Mouse (Mus musculus) kidney, adult 8-10 months (tissue): ENCODE measurements around the gene Polr2l.

Experiments
- DNase-seq, 2 experiments: peaks; one replicate each; pipeline ENCODE4 v3.0.0; 2022

The Polr2l gene

DNA sequence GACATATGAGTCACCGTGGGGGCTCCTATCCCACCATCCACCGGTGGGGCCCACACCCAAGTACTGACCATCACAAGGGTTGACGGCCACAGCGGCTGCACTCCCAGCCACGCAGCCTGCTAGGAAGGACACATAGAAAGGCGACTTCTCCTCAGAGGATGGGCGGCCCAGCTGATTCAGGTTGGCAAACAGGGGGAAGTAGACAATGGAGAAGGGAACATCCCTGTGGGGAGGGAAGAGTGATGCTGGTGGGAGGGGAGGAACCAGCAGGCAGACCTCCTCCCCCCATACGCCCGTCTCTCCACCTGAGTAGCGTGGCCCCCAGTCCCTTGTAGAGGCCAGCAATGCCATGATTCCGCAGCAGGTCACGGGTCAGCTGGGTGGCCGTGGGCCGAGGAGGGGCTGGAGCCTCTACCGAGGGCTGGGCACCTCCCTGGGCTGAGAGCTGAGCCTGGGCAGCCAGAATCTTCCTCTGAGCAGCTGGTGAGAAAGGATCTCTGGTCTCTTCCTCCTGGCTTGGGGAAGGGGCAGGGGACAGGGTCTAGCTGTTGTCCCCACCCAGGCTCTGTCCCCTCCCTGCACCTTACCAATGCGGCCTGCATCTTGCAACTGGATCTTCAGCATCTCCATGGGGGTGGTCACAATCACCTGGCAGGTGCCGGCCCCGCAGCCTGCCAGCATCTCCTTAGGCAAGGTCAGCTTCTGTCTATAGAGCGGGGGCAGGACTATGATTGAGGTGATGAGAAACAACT lies 43.3 kb downstream of the Polr2l start:
- DNase-seq = no peak

DNA sequence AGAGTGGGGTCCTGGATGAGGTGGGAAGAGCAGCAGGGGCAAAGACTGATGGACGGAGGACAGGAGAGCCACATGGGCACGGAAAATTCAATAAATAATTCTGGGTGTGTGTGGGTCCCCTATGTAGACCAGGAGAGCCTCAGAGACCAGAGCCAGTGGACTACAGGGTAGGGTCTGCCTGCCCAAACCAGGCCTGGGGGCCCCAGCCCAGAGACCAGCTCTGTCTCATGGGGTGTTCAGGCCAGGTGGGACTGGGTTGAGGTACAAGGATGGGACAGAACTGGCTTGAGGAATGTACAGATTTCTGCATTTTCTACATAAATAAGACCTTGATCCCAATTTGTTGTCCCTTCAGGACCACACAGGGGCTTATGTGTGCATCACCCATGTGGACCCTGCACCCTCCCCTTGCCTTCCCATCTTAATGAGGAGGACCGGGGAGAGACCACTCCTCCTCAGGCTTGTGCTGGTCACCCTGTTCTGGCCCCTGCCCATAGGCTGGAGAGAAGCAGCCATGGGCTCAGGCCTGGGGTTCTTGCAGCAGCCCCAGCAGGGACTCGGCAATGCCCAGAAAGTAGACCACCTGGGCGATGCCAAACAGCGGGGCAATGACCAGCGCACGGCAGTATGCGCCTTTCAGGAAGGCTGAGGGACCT lies 44.2 kb downstream of the Polr2l start:
- DNase-seq = no peak

DNA sequence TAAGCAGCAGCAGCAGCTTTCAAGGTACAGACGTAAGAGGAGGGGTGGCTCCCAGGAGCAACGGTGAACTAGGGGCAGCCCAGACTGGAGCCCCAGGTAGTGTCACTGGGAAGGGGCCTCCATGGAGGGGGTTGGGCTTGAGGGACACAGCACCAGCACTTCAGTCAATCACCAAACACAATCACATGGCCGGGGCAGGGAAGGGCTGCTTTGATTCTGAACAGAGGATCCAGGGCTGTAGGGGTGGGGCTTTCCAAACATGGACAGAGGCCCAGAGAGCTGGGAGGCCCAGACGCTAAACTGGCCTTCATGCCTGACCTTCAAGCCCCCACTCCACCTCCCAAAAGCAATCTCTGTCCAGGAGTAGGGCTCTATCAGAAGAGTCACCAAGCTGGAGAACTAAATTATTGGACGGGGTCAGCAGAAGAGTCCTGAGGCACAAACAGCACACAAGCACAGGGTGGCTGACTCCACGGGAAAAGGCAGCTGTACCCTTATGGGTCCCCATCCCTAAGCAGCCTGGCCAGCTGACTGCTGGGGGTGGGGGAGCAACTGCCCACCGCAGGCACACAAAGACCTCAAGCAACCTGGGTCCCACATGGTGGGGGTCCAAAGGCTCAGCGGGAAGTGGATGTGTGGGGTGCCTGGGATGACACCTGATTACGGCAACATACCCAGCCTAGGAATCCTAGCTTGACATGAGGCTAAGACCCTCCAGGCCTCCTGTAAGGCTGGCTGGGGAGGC lies 44.9 kb downstream of the Polr2l start:
- no peak for DNase-seq

DNA sequence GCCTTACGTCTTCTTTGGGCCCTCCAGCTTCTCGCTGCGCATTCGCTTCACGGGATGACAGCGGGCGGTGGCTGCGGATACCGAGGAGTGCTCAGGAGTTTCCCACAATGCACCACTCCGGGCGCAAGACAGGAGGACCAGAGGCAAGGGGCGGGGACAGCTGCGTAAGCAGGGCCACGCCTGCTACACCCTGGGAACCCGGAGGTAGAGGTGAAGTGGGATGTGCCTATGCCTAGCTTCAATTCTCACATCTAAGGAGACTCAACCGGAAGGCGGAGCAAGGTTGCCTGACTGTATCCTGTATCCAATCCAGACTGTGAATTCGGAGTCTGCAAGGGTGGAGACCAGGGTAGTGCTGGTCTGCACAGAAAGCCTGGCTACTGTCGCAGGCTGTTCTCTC lies 45.6 kb downstream of the Polr2l start, which contains the start of gene Cend1:
Gene Cend1 (minus strand): TSS at position 182 of the 400 bp plus-strand sequence.
- no peak for DNase-seq

DNA sequence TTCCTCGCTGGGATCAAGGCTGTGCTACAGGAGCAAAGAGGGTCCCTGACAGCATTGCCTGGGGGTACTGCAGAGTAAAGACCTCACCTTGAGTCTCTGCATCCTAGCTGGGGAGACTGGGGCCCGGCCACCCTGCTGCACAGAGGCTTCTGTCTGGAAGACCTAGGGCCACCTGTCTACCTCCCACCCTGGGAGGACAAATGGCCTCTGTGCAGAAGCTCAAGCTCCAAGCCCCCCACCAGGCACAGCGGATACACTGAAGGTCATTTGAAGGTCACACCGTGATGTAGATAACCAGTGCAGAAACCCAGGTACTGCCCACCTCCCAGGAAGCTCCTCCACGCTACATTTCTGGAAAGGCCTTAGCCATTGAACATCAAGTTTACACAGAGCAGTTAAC lies 46.2 kb downstream of the Polr2l start:
- no peak for DNase-seq

DNA sequence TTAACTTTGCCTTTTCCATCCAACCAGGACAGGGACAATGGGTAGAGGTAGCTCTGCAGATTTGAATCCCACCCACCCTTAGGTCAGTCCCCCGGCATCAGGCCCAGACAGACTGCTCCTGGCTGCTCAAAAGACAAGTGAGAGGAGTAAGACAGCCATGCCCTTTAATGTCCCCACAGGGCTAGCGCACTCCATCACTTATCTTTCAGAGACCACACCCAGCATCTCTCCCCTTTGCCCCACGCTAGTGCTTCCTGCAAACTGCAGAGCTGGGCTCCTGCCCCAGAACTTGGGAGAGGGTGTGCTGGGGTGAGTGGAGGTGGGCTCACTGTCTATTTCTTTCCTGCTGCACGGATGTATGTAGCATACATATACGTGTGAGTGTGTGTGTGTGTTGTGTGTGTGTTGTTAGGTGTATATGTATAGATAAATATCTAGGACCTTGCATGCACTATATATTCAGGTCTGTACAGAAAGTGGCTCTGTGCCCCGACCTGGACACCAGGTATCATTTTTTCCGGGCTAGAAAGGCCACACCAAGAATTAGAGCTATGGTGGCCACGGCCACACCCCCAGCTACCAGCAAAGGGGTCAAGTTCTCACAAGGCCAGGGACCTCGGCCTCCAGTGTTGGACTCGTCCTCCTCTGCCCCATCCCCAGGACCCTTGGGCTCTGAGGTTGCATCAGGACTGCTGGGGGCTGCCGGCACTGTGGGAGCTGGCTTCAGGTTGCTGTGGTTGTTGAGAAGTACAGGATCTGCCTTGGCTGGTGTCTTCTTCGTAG lies 47.8 kb downstream of the Polr2l start:
- DNase-seq = no peak

DNA sequence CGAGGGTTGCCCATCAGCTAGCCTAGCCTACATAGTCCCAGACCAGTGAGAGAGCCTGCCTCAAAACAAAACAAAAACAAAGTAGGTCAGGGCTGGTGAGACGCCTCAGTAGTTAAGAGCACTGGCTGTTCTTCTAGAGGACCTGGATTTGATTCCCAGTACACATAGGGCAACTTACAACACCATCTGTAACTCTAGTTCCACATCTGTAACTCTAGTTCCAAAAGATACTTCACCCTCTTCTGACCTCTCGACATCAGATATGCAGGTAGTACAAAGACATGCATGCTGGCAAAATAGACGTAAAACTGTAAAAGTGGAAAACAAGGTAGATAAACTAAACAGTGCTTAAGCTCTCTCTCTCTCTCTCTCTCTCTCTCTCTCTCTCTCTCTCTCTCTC lies 51.1 kb downstream of the Polr2l start:
- no peak for DNase-seq
